Mouse (Mus musculus): Measurements from ENCODE around the gene Dst. TPM values are rescaled to one million over a fixed set of nuclear protein-coding genes. Genes with fewer than 3 reads are reported as not detected.

The Dst gene
- polyA plus RNA-seq, 1 experiment from 2014 or later, result 26.9 TPM

Small RNA genes lying within 50 kb of the gene (microRNA-seq; reads per million reads assigned to microRNA genes)
- gene Mir6896 (ENCODE audit: borderline number of aligned reads), result 0.27 reads per million

Other genes with a start within 250 kb of the Dst start
- 25.5 and 27.8 TPM in 2 replicates for gene Prim2, start 238.4 kb upstream of the Dst start, polyA plus RNA-seq (2014; fragmentation: Nextera tagmentation; extraction: Ambion mirVana)
- gene Rab23, start 188.3 kb upstream of the Dst start, polyA plus RNA-seq (2014; fragmentation: Nextera tagmentation; extraction: Ambion mirVana), result 14.2 and 14.4 TPM in 2 replicates
- gene Bag2, start 150.4 kb upstream of the Dst start, polyA plus RNA-seq (2014; fragmentation: Nextera tagmentation; extraction: Ambion mirVana), result 96.4 and 99.9 TPM in 2 replicates
- gene Zfp451, start 93.6 kb upstream of the Dst start, polyA plus RNA-seq (2014; fragmentation: Nextera tagmentation; extraction: Ambion mirVana), result 20.5 and 26.9 TPM in 2 replicates
- gene Bend6, start 409 bp upstream of the Dst start, polyA plus RNA-seq (2014; fragmentation: Nextera tagmentation; extraction: Ambion mirVana), result 4.3 and 4.5 TPM in 2 replicates